Mouse (Mus musculus): ENCODE results near the gene Arhgef7.
"Not testable (repeated sequence)": the region's sequence is repeated elsewhere in the genome, so short reads cannot be mapped to it uniquely, and the experiment has no call there.

- TF ChIP-seq CTCF (IDR thresholded peaks at IDR 0.05; ENCODE audit: low read depth); EP300 (optimal IDR thresholded peaks at IDR 0.05): not testable (repeated sequence)
Observed at GRCm38 (mm10) chr8:11874227-11874626, 146.7 kb downstream of the Arhgef7 start.

All from stomach, postnatal 0 days (tissue).